Mouse (Mus musculus) liver, adult (tissue): ENCODE results near the gene Dido1.

ENCODE experiments used
- GATA4 ChIP-seq: IDR thresholded peaks from 2 replicates; pipeline ENCODE4 v1.6.1; 2014; ENCODE audit warnings: mild to moderate bottlenecking, low read length; ENCODE audit not compliant: insufficient replicate concordance

The Dido1 gene

DNA sequence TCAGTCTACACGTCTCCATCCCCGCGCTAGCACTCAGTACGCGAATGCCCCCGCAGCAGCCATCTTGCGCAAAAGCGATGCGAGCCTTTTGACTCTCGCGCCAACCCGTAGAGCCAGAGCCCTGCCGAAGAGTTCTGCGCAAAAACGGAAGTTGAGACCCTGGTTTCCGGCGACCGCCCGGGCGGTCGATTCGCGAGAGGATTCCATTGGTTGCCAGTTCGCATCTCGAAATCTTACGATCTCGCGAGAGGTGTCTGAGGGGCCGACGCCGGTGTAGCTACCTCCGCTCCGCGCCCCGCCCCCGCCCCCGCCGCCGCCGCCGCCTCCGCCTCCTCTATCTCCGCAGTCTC lies at the start of gene Dido1, which contains the start of gene Gid8:
Dido1 (minus strand) TSS at position 77 of the 350 bp plus-strand sequence.
Gid8 (plus strand) TSS at position 195 of the 350 bp plus-strand sequence.
- TF ChIP-seq GATA4: peak; percentile 8; the same call in 1 of the 2 replicates

DNA sequence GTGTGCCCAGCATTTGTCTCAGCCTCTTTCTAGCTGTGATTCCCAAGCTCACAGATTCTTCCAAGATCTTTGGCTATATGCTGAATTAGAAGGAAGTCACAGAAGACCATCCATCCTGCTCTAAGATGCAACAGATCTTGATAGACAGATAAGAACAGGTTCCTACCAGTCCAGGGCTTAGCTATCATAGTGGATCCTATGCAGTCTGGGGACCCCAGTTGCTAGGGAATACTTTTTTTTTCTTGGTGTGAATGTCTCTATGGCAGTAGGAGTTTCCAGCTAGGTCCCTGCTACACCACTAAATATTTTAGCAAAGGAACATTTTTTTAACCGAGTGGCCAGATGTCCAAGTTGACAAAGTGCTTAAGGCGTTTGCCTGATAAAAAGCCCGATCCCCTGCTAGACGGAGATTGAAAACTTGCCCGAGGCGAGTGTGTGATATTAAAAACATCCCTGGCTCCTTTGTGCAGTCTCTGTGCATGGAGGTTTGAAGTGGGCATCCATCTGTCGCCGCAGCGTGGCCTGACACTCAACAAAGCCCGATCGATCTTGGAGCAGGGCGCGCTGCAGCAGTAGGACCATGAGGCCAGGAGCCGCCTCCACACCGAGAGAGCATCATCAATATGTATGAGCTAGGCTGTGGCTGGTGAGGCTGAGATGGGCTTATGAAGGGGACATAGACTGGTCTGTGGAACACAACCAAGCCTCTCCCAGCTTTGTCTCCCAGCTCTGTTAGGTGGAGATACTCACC lies 48.9 kb upstream of the Dido1 start:
- no peak for TF ChIP-seq GATA4

DNA sequence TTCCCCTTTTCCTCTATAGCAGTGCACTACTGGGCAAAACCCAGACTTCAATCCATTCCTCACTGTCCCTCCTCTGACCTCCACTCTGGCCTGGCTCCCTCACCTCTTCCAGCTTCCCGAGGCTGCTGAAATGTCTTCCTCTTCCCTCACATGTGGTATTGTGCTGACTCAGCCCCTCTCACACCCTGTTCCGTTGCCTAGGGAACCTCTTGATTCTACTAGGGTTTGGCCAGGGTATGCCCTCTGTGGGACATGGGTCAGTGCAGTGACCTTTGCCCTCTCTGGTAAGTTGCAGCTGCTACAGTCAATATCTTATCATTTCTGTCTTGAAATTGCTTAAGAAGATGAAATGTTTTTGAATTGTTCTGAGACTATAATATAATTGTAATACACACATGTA lies 47.0 kb upstream of the Dido1 start:
- TF ChIP-seq GATA4: no peak

DNA sequence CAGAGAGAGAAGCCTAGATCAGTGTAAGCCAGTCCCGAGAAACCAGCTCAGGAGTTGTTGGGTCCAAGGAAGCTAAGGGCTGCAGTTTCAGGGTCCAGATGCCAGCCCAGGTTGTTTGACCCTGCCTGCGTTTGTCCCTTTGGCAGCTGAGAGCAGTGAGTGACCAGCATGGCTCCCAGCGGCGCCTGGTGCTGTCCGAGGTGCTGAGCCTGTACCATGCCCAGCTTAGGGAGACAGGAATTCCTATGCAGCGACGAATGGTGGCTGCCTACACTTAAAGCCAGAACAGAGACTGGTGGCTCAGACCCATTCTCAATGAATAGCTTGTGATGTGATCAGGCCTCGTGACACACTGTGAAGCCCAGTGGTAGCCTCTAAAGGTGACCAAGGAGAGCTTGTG lies 46.1 kb upstream of the Dido1 start:
- no peak for TF ChIP-seq GATA4

DNA sequence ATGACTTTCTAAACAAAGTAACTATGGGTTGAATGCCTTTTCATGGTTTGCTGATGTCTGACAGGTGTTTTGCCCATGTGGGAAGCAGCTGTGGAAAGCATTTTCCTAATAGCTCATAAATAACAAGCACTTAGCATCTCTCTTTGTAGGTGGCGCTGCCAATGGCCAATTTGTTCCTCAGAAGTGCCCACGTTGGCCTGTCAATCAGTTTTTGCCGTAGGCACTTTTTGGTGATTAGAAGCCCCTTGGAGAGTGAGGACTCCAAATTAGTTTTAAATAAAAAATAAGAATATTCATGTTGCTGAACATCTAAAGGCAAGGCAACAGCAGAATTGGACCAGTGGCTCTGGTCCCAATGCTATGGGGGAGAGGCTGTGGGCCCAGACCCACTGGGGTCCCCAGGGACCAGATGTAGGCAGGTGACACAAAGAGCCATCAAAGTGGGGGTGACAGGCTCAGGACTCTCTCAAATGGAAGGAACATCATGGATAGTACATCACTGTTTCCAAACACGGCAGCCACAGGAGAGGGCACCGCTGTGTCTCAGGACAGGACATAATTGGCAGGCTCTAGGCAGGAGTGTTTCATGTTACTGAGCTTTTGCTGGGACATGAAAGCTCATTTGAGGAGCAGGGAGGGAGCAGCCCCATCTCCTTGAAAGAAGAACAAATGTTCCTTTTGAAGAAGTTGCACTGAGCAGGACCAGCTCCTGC lies 45.3 kb upstream of the Dido1 start:
- TF ChIP-seq GATA4: no peak

DNA sequence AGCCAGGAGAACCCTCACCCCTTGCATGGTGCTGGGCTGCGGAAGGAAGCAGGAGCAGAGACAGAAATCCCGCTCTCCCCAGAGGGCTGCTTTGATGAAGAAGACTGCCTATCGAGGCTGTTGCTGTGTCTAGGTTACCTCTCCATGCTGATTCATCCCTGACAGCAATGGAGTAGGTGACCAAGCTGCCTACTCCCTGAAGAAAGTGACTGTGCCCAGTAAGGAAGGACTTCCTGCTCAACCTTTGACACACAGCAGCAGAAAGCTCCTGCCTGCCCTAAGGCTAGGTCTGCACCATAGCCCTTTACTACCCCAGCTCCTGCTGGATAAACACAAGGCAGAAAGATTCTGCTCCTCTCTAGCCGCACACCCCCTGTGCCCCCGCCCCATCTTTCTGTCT lies 39.1 kb upstream of the Dido1 start:
- TF ChIP-seq GATA4: no peak

DNA sequence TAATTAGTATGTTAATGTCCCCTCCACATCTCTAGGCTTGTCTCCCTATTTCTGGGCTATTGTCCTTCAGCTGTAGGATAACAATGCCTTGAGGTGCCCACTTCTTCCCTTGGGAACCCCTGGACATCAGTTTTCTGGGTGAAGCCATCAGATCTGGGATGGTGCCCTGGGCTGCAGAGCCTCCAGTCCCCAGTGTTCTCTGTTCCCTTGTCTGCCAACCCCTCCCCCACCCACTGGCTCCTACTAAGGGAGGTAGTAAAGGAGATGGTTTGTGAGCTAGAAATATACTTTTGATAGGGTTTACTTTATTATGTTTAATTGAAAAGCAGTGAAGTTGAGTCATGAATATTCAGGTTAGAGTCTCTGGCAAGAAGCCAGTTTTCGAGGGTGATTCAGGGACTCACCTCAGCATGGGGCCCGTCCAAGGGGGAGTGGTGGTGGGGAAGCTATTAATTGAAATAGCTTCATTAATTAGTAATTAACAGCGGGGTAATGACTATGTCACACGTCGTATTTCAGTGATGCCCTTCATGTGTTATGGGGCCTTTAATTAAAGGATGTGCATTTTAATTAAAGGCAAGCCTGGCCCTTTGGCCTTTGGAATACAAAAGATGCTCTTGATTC lies 36.9 kb upstream of the Dido1 start:
- no peak for TF ChIP-seq GATA4

DNA sequence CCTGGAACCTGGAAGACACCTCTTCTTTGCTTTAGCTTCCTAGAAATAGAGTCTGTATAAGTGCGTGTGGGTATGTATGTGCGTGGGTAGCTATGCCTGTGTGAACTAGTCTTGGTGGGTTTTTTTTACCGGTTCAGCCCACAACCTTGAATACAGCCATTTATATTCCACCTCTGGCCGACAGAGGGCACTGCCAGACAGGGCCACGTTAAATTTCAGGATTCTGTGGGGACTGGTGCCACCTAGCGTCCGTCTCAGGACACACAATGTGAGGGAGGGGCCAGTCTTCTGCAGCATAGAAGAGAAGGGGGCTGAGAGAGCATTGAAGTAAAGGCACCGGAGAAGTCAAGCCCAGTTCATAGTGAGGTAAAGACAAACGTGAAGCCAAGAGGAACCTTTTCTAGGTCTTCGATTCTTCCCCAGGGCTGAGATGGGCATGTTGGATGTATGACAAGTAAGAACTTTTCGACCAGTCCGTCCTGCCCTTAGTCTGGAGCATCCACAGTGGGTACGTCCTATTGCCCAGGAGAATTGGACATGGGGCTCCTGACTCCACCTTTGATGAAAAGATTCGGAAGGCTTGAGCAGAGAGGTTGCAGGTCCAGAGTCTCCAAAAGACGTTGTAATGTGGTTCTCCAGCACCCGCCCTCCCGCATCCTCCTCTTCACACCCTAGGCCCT lies 35.6 kb upstream of the Dido1 start:
- TF ChIP-seq GATA4: no peak

DNA sequence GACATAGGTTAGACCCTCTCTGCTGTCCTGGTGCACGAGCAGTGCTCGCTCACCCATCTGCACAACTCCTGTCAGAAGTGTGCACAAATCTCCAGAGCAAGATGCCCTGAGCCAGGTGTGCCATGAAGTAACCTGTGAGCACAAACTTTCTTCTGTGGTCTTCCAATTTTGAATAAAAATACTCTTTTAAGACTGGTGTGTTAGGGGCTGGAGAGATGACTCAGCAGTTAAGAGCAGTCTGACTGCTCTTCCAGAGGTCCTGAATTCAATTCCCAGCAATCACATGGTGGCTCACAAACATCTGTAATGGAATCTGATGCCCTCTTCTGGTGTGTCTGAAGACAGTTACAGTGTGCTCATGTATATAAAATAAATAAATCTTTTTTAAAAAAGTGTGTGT lies 33.5 kb upstream of the Dido1 start:
- no peak for TF ChIP-seq GATA4

DNA sequence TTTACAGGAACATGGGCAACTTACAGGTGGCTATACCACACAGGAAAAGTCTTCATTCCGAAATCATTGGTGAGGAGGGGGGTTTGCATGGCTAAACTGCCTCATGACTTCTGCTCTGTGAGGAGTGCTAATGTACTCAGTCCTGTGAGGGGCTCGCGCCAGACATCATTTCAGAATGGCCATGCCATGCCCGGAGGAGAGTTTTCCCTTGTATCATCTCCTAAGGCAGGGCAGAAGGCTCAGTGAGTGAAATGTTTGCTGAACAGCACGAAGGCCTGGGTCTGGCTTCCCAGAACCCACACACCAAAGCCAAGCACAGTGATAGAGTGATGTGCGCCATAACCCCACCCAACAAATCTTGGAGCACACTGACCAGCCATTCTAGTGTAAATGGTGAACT lies 33.0 kb upstream of the Dido1 start:
- TF ChIP-seq GATA4: no peak

DNA sequence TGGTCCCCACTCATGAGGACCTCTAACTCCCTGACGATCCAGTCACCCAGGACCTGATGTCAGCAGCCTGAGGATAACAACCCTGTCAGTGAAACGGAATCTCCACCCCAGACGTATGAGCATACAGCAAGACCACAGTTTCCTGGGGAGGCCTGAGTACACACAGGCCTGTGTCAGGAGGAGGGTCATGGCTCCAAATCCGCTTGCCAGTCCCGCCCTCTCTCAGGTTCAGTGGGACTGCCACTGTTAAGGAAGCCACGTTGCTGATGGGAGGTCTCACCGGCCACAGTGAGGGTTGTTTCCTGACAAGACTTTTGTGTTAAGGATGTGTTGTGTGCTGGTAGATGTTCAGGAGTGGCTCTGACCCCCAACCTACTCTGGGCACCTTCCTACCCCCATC lies 31.6 kb upstream of the Dido1 start:
- TF ChIP-seq GATA4: no peak

DNA sequence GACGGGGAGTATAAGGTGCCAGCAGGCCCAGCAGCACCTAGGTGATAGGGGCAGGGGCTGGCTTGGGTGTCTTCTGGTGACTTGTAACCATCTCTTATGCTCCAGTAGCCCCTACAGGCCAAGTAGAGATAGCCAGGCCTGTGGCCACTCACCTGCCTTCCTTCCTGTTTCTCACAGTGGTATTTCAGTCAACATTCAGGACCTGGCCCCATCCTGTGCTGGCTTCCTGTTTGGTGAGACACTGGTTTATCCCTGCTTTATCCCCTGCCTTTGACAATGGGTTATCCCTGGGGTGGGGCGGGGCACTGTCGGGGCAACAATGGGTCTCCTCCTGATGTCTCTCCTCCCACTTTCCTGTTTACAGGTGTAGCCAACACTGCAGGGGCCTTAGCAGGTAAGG lies 30.6 kb upstream of the Dido1 start:
- no peak for TF ChIP-seq GATA4

DNA sequence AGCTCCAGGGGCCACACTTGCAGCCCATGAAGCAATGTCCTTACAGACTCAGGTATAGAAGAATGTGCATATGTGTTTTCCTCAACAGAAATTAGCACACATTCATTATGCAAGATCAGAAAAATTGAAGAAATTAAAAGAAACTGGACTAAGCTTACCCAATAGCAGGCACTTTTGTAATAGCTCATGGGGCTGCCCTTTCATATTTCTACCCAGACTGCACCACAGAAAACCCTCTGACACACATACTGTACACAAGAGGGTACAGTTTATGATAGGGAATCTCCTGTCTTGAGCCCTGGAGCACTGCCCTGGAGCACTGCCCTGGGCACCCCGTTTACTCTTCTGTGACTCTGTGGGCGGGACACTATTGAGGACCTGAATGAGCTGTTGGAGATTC lies 28.2 kb upstream of the Dido1 start:
- TF ChIP-seq GATA4: no peak

DNA sequence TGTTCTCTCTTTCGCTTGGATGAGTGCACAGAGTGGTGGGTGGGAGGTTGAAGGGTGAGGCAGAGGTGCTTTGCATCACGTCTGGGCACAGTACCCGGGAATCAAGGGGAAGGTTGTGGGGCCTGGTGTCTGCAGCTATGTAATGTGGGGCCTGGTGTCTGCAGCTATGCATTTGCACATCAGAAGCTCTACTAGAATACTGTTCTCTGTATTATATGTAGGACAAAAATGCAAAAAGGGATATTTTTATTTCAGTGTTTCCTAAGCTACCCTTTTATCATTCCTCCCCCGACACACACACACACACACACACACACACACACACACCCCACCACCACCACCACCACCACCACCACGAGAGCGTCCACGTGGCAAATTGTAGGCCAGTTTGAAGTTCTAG lies 25.4 kb upstream of the Dido1 start:
- no peak for TF ChIP-seq GATA4

DNA sequence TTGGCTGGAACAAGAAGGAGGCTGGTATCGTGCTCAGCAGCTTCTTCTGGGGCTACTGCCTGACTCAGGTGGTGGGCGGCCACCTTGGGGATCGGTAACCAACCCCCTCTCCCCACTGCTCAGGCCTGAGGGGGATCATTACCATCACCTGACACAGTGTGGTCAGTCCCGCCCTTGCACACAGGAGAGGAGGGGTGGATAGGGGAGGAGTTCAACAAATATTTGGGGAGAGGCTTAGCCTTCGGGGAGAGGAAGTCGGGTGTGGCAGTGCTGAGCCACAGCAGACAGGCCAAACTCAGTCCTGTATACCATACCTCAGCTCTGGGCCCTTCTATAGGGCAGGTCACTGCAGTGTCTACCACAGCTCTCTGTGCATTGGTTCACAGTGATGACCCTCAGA lies 22.2 kb upstream of the Dido1 start:
- TF ChIP-seq GATA4: no peak

DNA sequence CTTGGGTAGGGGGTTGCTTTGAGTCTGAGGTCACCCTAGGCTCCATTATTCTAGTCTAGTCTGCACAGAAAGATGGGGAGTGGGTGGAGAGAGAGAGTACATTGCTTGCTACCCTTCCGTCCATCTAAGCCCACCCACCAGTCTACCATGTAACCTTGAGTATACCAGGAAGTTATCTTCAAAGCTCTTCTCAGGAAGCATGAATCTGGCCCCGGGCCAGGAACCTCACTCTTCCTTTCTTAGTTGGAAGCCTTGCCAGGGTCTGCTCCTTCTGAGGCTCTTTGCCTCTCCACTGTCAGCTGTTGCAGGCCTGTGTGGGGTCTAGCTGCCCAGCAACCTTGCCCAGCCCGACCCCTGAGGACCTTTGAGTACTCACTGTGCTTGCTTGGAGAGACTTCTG lies 21.2 kb upstream of the Dido1 start:
- no peak for TF ChIP-seq GATA4

DNA sequence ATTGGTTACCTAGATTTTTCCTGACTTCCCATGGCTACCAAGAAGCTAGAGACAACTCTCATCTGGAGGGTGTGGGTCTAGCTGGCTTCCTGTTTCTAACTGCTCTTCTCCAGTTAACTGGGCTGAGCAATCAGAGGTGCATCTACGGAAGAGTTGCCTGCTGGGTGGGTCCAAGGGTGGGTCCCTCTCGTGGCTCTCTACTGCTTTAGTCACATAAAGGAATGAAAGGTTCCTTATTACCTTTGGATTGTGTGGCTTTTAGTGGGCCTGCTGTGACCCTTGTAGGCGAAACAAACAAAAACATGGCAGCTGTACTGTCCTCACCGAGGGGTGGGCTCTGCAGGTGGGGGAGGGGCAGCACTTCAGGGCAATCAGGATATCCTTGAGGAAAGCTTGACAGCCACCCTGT lies 17.8 kb upstream of the Dido1 start:
- no peak for TF ChIP-seq GATA4
